Mouse (Mus musculus): ENCODE results near the gene Cd300e.
A peak's percentile ranks its signal among the peaks of the same experiment; 100 is the strongest.

Cd300e gene

DNA sequence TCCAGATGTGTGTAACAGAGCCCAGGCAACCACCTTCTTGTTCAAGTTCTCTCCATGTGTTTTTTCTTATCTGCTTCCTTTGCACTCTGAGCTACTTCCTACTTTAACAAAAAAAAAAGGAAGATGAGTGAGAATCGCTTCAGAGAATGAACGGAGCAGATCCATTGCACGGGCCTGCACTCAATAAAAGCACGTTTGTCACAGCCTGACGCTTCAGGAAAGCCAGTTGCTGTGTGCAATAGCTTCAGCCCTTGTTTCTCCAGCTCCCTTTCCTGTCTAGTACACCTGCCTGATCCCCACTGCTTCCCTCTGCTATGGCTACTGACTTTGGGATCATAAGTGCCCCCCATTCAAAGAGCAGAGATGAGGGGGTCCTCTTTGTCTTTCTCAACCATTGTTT, at the start of gene Cd300e:
Gene Cd300e, minus strand, starts transcription at position 101 of the 400 bp plus-strand sequence.
- no peak for ATAC-seq (ENCODE audit: low TSS enrichment)

GRCm38 (mm10) chr11:115110271-115110670, 48.3 kb upstream of the Cd300e start:
- no peak for ATAC-seq (ENCODE audit: low TSS enrichment)

DNA sequence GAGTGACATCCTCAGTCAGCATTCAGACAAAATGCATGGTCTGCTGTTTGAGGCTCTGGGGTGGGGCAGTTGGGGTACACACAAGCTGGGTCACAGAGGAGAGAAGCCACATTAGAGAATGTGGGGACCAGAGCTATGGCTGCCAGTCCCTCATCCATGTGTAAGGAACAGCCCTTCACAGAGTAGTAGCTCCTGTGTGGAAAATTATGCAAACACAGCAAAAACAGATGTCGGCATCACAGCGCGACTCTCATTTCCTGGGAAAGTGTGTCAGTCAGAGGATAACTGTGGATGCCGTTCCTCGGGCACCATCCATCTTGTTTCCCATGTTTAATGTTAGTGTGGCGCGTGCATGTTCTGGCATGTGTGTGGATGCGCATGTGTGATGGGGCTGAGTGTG, 46.2 kb upstream of the Cd300e start:
- ATAC-seq (ENCODE audit: low TSS enrichment): no peak

- no peak for ATAC-seq (ENCODE audit: low TSS enrichment)
These were observed 45.5 kb upstream of the Cd300e start for GRCm38 (mm10) chr11:115107403-115107916.

DNA sequence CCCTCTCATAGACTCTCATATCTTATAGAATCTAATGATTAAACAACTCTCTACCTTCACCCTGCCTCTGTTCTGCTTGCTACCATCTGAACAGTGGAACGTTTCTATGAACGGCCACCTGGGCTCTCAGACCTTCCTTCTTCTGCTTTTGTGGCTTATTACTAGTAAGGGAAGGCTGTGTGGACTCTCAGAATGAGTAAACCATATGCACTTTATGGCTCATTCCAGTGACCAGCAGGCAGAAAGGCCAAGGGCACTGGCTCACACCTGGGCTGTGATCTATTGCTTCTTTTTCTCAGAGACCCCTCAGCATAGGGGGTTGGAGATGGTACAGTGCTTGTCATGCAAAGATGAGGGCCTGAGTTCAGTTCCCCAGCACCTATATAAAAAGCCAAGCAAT, 44.7 kb upstream of the Cd300e start:
- no peak for ATAC-seq (ENCODE audit: low TSS enrichment)

- no peak for ATAC-seq (ENCODE audit: low TSS enrichment)
These were observed 43.0 kb upstream of the Cd300e start for GRCm38 (mm10) chr11:115104769-115105563.

DNA sequence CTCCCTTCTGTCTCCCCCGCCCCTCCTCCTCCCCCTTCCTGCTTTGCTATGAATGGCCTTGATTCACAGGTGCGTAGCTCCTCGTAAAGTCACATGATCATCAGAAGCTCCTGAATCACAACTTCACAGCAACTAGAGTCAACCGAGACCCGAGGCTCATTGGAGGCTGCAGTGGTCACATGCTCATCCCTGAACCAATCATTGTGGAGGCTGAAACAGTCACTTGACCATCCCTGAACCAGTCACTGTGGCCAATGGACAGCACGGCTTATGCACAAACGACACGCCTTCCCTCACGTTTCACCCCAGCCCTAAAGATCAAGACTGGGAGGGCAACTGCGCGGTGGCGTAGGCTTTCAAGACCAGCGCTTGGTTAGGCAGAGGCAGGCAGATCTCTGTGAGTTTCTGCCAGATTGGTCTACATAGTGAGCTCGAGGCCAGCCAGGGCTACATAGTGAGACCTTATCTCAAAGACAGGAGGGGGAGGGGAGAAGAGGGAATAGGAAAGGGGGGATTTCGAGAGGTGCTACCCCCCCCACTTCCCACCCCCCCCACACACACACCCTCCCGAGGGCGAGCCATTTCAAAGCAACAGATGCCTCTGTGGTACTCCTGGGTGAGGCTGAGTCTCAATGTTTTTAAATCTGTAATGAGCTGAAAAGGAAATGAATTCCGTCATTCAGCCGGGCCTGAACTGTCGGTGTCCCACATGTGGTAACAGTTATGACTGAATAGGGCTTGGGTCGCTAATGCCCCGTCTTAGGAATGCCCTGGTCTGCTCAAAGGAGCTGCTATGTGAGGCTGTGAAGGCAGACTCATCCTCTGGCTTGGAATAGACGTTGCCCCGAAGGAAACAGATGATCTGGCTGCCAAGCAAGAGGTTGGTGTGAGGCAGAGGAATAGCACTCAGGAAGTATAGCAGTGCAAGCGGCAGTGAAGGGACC, 41.8 kb upstream of the Cd300e start:
- ATAC-seq (ENCODE audit: low TSS enrichment): no peak

- no peak for ATAC-seq (ENCODE audit: low TSS enrichment)
These were observed 40.1 kb upstream of the Cd300e start for GRCm38 (mm10) chr11:115102116-115102515.

GRCm38 (mm10) chr11:115101615-115102051, 39.7 kb upstream of the Cd300e start:
- no peak for ATAC-seq (ENCODE audit: low TSS enrichment)

DNA sequence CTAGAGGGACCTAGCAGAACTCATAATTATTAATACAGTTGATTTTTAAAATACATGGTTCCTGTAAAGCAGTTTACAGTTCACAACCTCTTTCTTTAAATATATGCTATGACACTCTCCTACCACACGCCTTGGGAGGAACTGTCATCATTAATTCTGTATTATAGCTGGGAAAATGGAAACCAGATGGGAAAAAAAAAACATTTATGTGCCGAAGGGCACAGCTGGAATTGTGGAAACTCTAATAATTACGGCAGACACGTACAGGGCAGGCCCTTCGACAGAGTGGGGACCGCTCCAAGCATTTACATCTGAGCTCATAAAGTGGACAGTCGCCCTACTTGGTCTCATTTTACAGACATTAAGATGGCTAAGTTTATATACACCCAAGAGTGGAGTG, 38.8 kb upstream of the Cd300e start:
- ATAC-seq (ENCODE audit: low TSS enrichment): no peak

- no peak for ATAC-seq (ENCODE audit: low TSS enrichment)
These were observed 38.1 kb upstream of the Cd300e start for GRCm38 (mm10) chr11:115100032-115100621.

DNA sequence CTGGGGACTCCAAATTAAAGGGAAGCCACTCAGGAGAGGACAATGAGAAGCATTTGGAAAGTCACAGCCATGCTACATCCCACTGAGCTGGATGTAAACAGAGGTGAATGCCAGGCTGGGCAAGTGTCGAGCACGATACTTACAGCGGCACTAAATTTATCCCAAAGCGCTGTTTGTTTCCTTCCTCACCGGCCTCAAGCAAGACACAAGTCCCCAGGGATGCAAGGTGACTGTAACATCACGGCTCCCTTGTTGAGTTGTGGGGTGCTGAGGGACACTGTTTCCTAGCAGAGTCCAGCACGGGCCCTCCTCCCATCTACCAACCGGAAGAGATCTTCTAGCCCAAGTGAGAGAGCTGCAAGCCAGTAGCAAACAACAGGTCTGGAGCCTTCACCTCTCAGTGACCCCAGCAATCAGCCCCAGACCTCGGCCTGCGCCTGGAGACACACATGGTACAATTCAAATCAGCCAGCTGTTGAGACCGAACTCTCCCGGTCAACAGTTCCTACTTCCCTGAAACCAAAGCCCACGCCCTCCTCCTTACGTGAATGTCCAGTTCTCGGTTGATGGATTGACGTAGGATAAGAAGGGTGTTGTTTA, 37.4 kb upstream of the Cd300e start:
- no peak for ATAC-seq (ENCODE audit: low TSS enrichment)

DNA sequence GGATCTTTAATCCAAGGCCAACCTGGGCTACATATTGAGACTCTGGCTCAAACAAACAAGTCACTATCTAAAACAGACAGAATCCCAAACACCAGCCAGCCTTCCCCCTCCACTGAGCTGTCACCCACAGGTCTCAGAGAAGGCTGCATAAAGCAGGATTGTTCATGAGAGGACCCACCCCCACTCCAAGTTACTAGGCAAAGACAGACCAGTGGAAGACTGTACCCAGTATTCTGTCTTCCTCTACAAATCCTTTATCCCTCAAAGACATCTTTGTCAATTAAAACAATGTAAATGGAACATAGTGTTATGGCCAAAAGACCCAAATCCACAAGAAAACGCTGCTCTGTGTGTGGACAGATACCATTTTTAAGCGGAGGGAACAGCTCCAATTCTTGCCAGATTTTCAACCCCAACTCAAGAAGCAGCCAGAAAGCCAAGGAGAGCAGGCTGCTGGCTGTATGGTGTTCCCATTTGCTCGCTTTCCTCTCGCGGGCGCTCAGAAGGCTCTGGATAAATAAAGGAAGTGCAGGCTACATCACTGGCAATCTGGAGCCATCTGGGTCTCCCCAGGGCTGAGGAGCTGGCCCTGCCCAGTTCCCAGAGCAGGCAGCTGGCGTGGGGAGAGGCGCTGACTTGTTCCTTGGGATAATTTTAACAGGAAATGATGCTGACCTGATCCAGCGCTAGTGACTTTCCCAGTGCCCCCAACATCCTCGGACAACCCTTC, 36.4 kb upstream of the Cd300e start:
- peak; percentile 62; the same call in 1 of the 2 replicates for ATAC-seq (ENCODE audit: low TSS enrichment)

GRCm38 (mm10) chr11:115092140-115092539, 30.2 kb upstream of the Cd300e start:
- no peak for ATAC-seq (ENCODE audit: low TSS enrichment)

- ATAC-seq (ENCODE audit: low TSS enrichment): peak; percentile 92
These were observed 29.5 kb upstream of the Cd300e start, which contains the start of gene Rab37 for GRCm38 (mm10) chr11:115091362-115091901. Gene Rab37, plus strand, starts transcription at chr11:115091431.

DNA sequence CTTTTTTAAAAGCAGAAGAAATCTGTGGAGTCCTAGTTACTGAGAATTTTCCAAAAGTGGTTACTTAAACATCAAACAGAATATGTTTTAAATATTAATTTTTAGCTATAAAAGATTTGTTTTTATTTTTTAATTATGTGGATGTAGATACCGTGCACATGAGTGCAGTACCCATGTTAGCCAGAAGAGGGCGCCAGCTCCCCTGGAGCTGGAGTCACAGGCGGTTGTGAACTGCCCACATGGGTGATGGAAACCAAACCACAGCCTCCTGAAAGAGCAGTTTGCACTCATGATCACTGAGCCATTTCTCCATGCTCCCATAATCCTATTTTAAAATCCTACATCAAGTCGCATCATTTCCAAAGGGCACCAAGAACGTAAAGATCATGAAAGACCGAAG, 27.9 kb upstream of the Cd300e start:
- no peak for ATAC-seq (ENCODE audit: low TSS enrichment)

GRCm38 (mm10) chr11:115086213-115086612, 24.2 kb upstream of the Cd300e start:
- ATAC-seq (ENCODE audit: low TSS enrichment): no peak

GRCm38 (mm10) chr11:115085064-115085463, 23.1 kb upstream of the Cd300e start:
- ATAC-seq (ENCODE audit: low TSS enrichment): no peak

DNA sequence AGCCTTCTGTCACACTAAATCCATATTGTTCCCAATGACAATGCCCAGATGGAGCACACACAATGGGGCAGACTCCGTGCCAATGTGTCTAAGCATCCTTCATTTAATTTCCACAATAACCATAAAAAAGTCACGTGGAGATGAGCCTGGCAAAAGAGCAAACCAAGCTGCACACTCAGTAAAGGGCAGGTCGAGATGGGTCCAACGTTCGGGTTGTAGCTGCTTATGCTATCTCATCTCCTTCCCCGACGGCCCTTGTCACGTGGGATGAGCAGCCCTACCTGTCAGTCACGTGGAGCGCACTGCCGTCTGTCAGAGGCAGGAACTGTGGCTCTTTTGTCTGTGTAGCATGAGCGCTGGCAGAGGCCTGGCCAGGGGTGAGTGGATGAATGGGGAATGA, 22.6 kb upstream of the Cd300e start:
- no peak for ATAC-seq (ENCODE audit: low TSS enrichment)

- ATAC-seq (ENCODE audit: low TSS enrichment): peak; percentile 64; the same call in 1 of the 2 replicates
These were observed 21.6 kb upstream of the Cd300e start for GRCm38 (mm10) chr11:115083376-115084139.
